Mouse (Mus musculus) limb, embryonic 13.5 days (tissue): ENCODE results near the gene Lima1. TPM values are rescaled to one million over a fixed set of nuclear protein-coding genes. Genes with fewer than 3 reads are reported as not detected.

Source experiments
- ATAC-seq: fragments of 200-750 bp; cut with Nextera tagmentation; 2 replicates; pipeline ENCODE4 v1.8.0; 2017; ENCODE audit warnings: low read depth, moderate number of reproducible peaks, moderate TSS enrichment; ENCODE audit not compliant: low FRiP score
- H3K27ac ChIP-seq: fragments of 300-500 bp; sonication (generic); 2 replicates; pipeline ENCODE4 v1.5.1; 2015; ENCODE audit warnings: inconsistent platforms, mild to moderate bottlenecking, moderate library complexity
- H3K27me3 ChIP-seq: fragments of 300-500 bp; sonication (generic); 2 replicates; pipeline ENCODE4 v1.6.1; 2015; ENCODE audit warnings: mild to moderate bottlenecking, inconsistent platforms
- H3K36me3 ChIP-seq: fragments of 300-500 bp; sonication (generic); 2 replicates; pipeline ENCODE4 v1.6.1; 2015; ENCODE audit warnings: inconsistent platforms, mild to moderate bottlenecking, moderate library complexity
- H3K4me1 ChIP-seq: fragments of 300-500 bp; sonication (generic); 2 replicates; pipeline ENCODE4 v1.6.1; 2015; ENCODE audit warnings: inconsistent platforms
- H3K4me2 ChIP-seq: fragments of 300-500 bp; sonication (generic); replicated peaks from 2 replicates; pipeline ENCODE4 v1.6.1; 2015; ENCODE audit warnings: inconsistent platforms, mild to moderate bottlenecking, moderate library complexity
- H3K4me3 ChIP-seq: fragments of 300-500 bp; sonication (generic); 2 replicates; pipeline ENCODE4 v1.5.1; 2015; ENCODE audit warnings: moderate library complexity, mild to moderate bottlenecking, inconsistent platforms
- H3K9ac ChIP-seq: fragments of 300-500 bp; sonication (generic); 2 replicates; pipeline ENCODE4 v1.6.1; 2015; ENCODE audit warnings: mild to moderate bottlenecking, inconsistent platforms
- H3K9me3 ChIP-seq: fragments of 300-500 bp; sonication (generic); 2 replicates; pipeline ENCODE4 v1.6.1; 2016; ENCODE audit warnings: inconsistent platforms
- WGBS: fragments of 180-500 bp; shearing (Covaris S2); methylation state at CpG from one replicate; pipeline ENCODE4 v1.1.7; 2015; 5-methylcytosine and 5-hydroxymethylcytosine counted together
- polyA plus RNA-seq: library from polyadenylated mRNA; unstranded; fragments of >200 nt; fragmentation: Nextera tagmentation; extraction: Ambion mirVana; gene quantifications from 2 replicates; pipeline ENCODE4 v1.2.1, GENCODE M21; 2015

The Lima1 gene
- polyA plus RNA-seq, 1 experiment from 2014 or later: 101 TPM

GRCm38 (mm10) chr15:99814554-99815260, 60.5 kb downstream of the Lima1 start:
- peaks cover 31% of the 10 kb centered on the region for H3K4me1 ChIP-seq
- no peak overlapping the region for H3K4me3 ChIP-seq
- no peak for ATAC-seq
- H3K4me2 ChIP-seq: no peak overlapping the region
- no peaks in the 10 kb centered on the region for H3K27me3 ChIP-seq
- H3K36me3 ChIP-seq: peaks cover 34% of the 10 kb centered on the region
- H3K27ac ChIP-seq: no peak overlapping the region
- WGBS: 90% methylated on average over 24 of the region's 24 CpGs
- 0 out of 2 replicates have a peak, but pooled peaks cover 3% of the 10 kb centered on the region for H3K9me3 ChIP-seq
- no peak overlapping the region for H3K9ac ChIP-seq

GRCm38 (mm10) chr15:99813639-99814038, 61.6 kb downstream of the Lima1 start:
- Histone ChIP-seq H3K4me3 (no peak overlapping the region), H3K27me3 (no peaks in the 10 kb centered on the region), H3K4me1 (peaks cover 37% of the 10 kb centered on the region), H3K36me3 (peaks cover 41% of the 10 kb centered on the region), H3K4me2 (no peak overlapping the region), H3K9ac (no peak overlapping the region), H3K27ac (no peak overlapping the region), H3K9me3 (0 out of 2 replicates have a peak, but pooled peaks cover 3% of the 10 kb centered on the region)
- 95% methylated on average over 6 of the region's 6 CpGs for WGBS
- ATAC-seq: no peak

- Histone ChIP-seq H3K27ac (peak overlapping the region; percentile 63), H3K4me3 (no peak overlapping the region), H3K27me3 (no peaks in the 10 kb centered on the region), H3K9me3 (0 out of 2 replicates have a peak, but pooled peaks cover 3% of the 10 kb centered on the region), H3K4me1 (peaks cover 48% of the 10 kb centered on the region), H3K9ac (peak overlapping the region; percentile 35; the same call in 1 of the 2 replicates), H3K36me3 (peaks cover 45% of the 10 kb centered on the region), H3K4me2 (no peak overlapping the region)
- ATAC-seq: no peak
- 48% methylated on average over 7 of the region's 7 CpGs for WGBS
Observed at GRCm38 (mm10) chr15:99812097-99812496, 63.2 kb downstream of the Lima1 start.

- WGBS: 35% methylated on average over 21 of the region's 21 CpGs
- no peak overlapping the region for H3K4me3 ChIP-seq
- no peak; the same call in 1 of the 2 replicates for ATAC-seq
- H3K27me3 ChIP-seq: no peaks in the 10 kb centered on the region
- H3K9me3 ChIP-seq: no peaks in the 10 kb centered on the region
- H3K36me3 ChIP-seq: peaks cover 47% of the 10 kb centered on the region
- no peak overlapping the region for H3K27ac ChIP-seq
- H3K4me1 ChIP-seq: peaks cover 47% of the 10 kb centered on the region
- H3K9ac ChIP-seq: no peak overlapping the region
- H3K4me2 ChIP-seq: peak overlapping the region; percentile 23
Observed at GRCm38 (mm10) chr15:99807776-99808735, 67.2 kb downstream of the Lima1 start.

- Histone ChIP-seq H3K27me3 (no peaks in the 10 kb centered on the region), H3K4me3 (no peak overlapping the region), H3K36me3 (peaks cover 49% of the 10 kb centered on the region), H3K4me1 (peaks cover 49% of the 10 kb centered on the region), H3K9ac (no peak overlapping the region), H3K4me2 (no peak overlapping the region), H3K27ac (no peak overlapping the region), H3K9me3 (no peaks in the 10 kb centered on the region)
- WGBS: 54% methylated on average over 7 of the region's 7 CpGs
- no peak for ATAC-seq
Observed at GRCm38 (mm10) chr15:99806171-99806570, 69.1 kb downstream of the Lima1 start.

- Histone ChIP-seq H3K36me3 (peaks cover 54% of the 10 kb centered on the region), H3K4me1 (peaks cover 49% of the 10 kb centered on the region), H3K4me2 (no peak overlapping the region), H3K9ac (no peak overlapping the region), H3K4me3 (no peak overlapping the region), H3K27ac (no peak overlapping the region), H3K27me3 (no peaks in the 10 kb centered on the region), H3K9me3 (no peaks in the 10 kb centered on the region)
- 95% methylated on average over 4 of the region's 4 CpGs for WGBS
- no peak for ATAC-seq
Observed at GRCm38 (mm10) chr15:99805673-99806072, 69.6 kb downstream of the Lima1 start.

GRCm38 (mm10) chr15:99803186-99803644, 72.0 kb downstream of the Lima1 start:
- peaks cover 63% of the 10 kb centered on the region for H3K36me3 ChIP-seq
- WGBS: 10% methylated on average over 6 of the region's 6 CpGs
- no peaks in the 10 kb centered on the region for H3K9me3 ChIP-seq
- peaks cover 60% of the 10 kb centered on the region for H3K4me1 ChIP-seq
- peak overlapping the region; percentile 25; the same call in 1 of the 2 replicates for H3K4me2 ChIP-seq
- H3K4me3 ChIP-seq: no peak overlapping the region
- ATAC-seq: peak; percentile 57
- no peak overlapping the region for H3K9ac ChIP-seq
- H3K27ac ChIP-seq: peak overlapping the region; percentile 63
- no peaks in the 10 kb centered on the region for H3K27me3 ChIP-seq

GRCm38 (mm10) chr15:99801885-99802572, 73.2 kb downstream of the Lima1 start:
- Histone ChIP-seq H3K27me3 (no peaks in the 10 kb centered on the region), H3K4me2 (peak overlapping the region; percentile 32), H3K9ac (0 out of 2 replicates have a peak overlapping the region, but pooled peaks have one; percentile 31), H3K4me1 (peaks cover 57% of the 10 kb centered on the region), H3K36me3 (peaks cover 64% of the 10 kb centered on the region), H3K9me3 (no peaks in the 10 kb centered on the region), H3K4me3 (no peak overlapping the region), H3K27ac (peak overlapping the region; percentile 69; the same call in 1 of the 2 replicates)
- ATAC-seq: no peak
- 11% methylated on average over 24 of the region's 24 CpGs for WGBS

GRCm38 (mm10) chr15:99799706-99800105, 75.5 kb downstream of the Lima1 start:
- 73% methylated on average over 6 of the region's 6 CpGs for WGBS
- Histone ChIP-seq H3K9ac (no peak overlapping the region), H3K4me1 (peaks cover 64% of the 10 kb centered on the region), H3K27ac (peak overlapping the region; percentile 15; the same call in 1 of the 2 replicates), H3K4me3 (no peak overlapping the region), H3K36me3 (peaks cover 59% of the 10 kb centered on the region), H3K9me3 (no peaks in the 10 kb centered on the region), H3K27me3 (no peaks in the 10 kb centered on the region), H3K4me2 (no peak overlapping the region)
- ATAC-seq: no peak

- peak overlapping the region; percentile 70 for H3K27ac ChIP-seq
- WGBS: 64% methylated on average over 5 of the region's 5 CpGs
- peaks cover 69% of the 10 kb centered on the region for H3K36me3 ChIP-seq
Observed at GRCm38 (mm10) chr15:99797898-99798297, 77.4 kb downstream of the Lima1 start.

GRCm38 (mm10) chr15:99796735-99797134, 78.5 kb downstream of the Lima1 start:
- Histone ChIP-seq H3K4me2 (no peak overlapping the region), H3K9ac (no peak overlapping the region), H3K27ac (no peak overlapping the region), H3K4me1 (peaks cover 39% of the 10 kb centered on the region), H3K9me3 (no peaks in the 10 kb centered on the region), H3K36me3 (peaks cover 78% of the 10 kb centered on the region), H3K4me3 (no peak overlapping the region), H3K27me3 (no peaks in the 10 kb centered on the region)
- 31% methylated on average over 9 of the region's 9 CpGs for WGBS
- ATAC-seq: peak; percentile 68

More at GRCm38 (mm10) chr15:99797898-99798297, 77.4 kb downstream of the Lima1 start:
- Histone ChIP-seq H3K27me3 (no peaks in the 10 kb centered on the region), H3K4me1 (peaks cover 51% of the 10 kb centered on the region), H3K9ac (no peak overlapping the region), H3K9me3 (no peaks in the 10 kb centered on the region), H3K4me3 (no peak overlapping the region), H3K4me2 (no peak overlapping the region)
- ATAC-seq: no peak
